Mouse (Mus musculus): ENCODE results near the gene Mcmbp. TPM values are rescaled to one million over a fixed set of nuclear protein-coding genes. Genes with fewer than 3 reads are reported as not detected.
A peak's percentile ranks its signal among the peaks of the same experiment; 100 is the strongest.
"Not testable (repeated sequence)": the region's sequence is repeated elsewhere in the genome, so short reads cannot be mapped to it uniquely, and the experiment has no call there.

Gene Mcmbp
- polyA plus RNA-seq, 1 experiment from 2014 or later = 43.9 TPM

GRCm38 (mm10) chr7:128728738-128729137 is 11.6 kb downstream of the Mcmbp start:
- H3K9me3 ChIP-seq (replicated peaks; ENCODE audit: control insufficient read depth, low read length, poor library complexity, severe bottlenecking) = no peaks in the 10 kb centered on the region
- 90% methylated on average over 10 of the region's 10 CpGs for WGBS
- H3K4me1 ChIP-seq (ENCODE audit: control insufficient read depth, insufficient read depth, low read length) = peaks cover 8% of the 10 kb centered on the region
- no peak overlapping the region for H3K4me3 ChIP-seq (ENCODE audit: low read depth, low read length)
- no peaks in the 10 kb centered on the region for H3K27me3 ChIP-seq (ENCODE audit: control insufficient read depth, insufficient read depth, low read depth, low read length)
- H3K9ac ChIP-seq (ENCODE audit: low read depth, low read length) = no peak overlapping the region
- H3K36me3 ChIP-seq (ENCODE audit: control insufficient read depth, insufficient read depth, low read length) = no peaks in the 10 kb centered on the region
- no peak overlapping the region for H3K27ac ChIP-seq (ENCODE audit: low read length)
- ATAC-seq = no peak
- H3K4me2 ChIP-seq (ENCODE audit: low read length) = no peak overlapping the region

GRCm38 (mm10) chr7:128727701-128728100 is 12.6 kb downstream of the Mcmbp start:
- peaks cover 8% of the 10 kb centered on the region for H3K4me1 ChIP-seq (ENCODE audit: control insufficient read depth, insufficient read depth, low read length)
- 24% methylated on average over 5 of the region's 5 CpGs for WGBS
- no peak overlapping the region for H3K27ac ChIP-seq (ENCODE audit: low read length)
- no peak overlapping the region for H3K4me2 ChIP-seq (ENCODE audit: low read length)
- no peaks in the 10 kb centered on the region for H3K9me3 ChIP-seq (replicated peaks; ENCODE audit: control insufficient read depth, low read length, poor library complexity, severe bottlenecking)
- no peaks in the 10 kb centered on the region for H3K27me3 ChIP-seq (ENCODE audit: control insufficient read depth, insufficient read depth, low read depth, low read length)
- 0 out of 2 replicates have a peak, but pooled peaks cover 4% of the 10 kb centered on the region for H3K36me3 ChIP-seq (ENCODE audit: control insufficient read depth, insufficient read depth, low read length)
- no peak for ATAC-seq
- H3K4me3 ChIP-seq (ENCODE audit: low read depth, low read length) = no peak overlapping the region
- no peak overlapping the region for H3K9ac ChIP-seq (ENCODE audit: low read depth, low read length)

- Histone ChIP-seq H3K4me1 (ENCODE audit: control insufficient read depth, insufficient read depth, low read length) (peaks cover 8% of the 10 kb centered on the region), H3K4me2 (ENCODE audit: low read length) (no peak overlapping the region), H3K9ac (ENCODE audit: low read depth, low read length) (no peak overlapping the region), H3K27ac (ENCODE audit: low read length) (no peak overlapping the region), H3K9me3 (replicated peaks; ENCODE audit: control insufficient read depth, low read length, poor library complexity, severe bottlenecking) (no peaks in the 10 kb centered on the region), H3K4me3 (ENCODE audit: low read depth, low read length) (no peak overlapping the region), H3K27me3 (ENCODE audit: control insufficient read depth, insufficient read depth, low read depth, low read length) (no peaks in the 10 kb centered on the region), H3K36me3 (ENCODE audit: control insufficient read depth, insufficient read depth, low read length) (0 out of 2 replicates have a peak, but pooled peaks cover 4% of the 10 kb centered on the region)
- 36% methylated on average over 10 of the region's 10 CpGs for WGBS
- no peak for ATAC-seq
These were observed 13.3 kb downstream of the Mcmbp start for GRCm38 (mm10) chr7:128726999-128727398.

GRCm38 (mm10) chr7:128725189-128725588 is 15.1 kb downstream of the Mcmbp start:
- peak; percentile 28; the same call in 1 of the 2 replicates for ATAC-seq
- Histone ChIP-seq H3K4me3 (ENCODE audit: low read depth, low read length) (no peak overlapping the region), H3K36me3 (ENCODE audit: control insufficient read depth, insufficient read depth, low read length) (peaks cover 10% of the 10 kb centered on the region; the same call in 1 of the 2 replicates), H3K27ac (ENCODE audit: low read length) (no peak overlapping the region), H3K27me3 (ENCODE audit: control insufficient read depth, insufficient read depth, low read depth, low read length) (no peaks in the 10 kb centered on the region), H3K4me2 (ENCODE audit: low read length) (no peak overlapping the region), H3K4me1 (ENCODE audit: control insufficient read depth, insufficient read depth, low read length) (peaks cover 8% of the 10 kb centered on the region), H3K9ac (ENCODE audit: low read depth, low read length) (no peak overlapping the region), H3K9me3 (replicated peaks; ENCODE audit: control insufficient read depth, low read length, poor library complexity, severe bottlenecking) (no peaks in the 10 kb centered on the region)
- WGBS = 80% methylated on average over 9 of the region's 9 CpGs

- 32% methylated on average over 4 of the region's 4 CpGs for WGBS
- Histone ChIP-seq H3K4me1 (ENCODE audit: control insufficient read depth, insufficient read depth, low read length) (peaks cover 8% of the 10 kb centered on the region), H3K9me3 (replicated peaks; ENCODE audit: control insufficient read depth, low read length, poor library complexity, severe bottlenecking) (no peaks in the 10 kb centered on the region), H3K36me3 (ENCODE audit: control insufficient read depth, insufficient read depth, low read length) (peaks cover 10% of the 10 kb centered on the region; the same call in 1 of the 2 replicates), H3K27me3 (ENCODE audit: control insufficient read depth, insufficient read depth, low read depth, low read length) (no peaks in the 10 kb centered on the region), H3K27ac (ENCODE audit: low read length) (no peak overlapping the region), H3K4me3 (ENCODE audit: low read depth, low read length) (no peak overlapping the region), H3K9ac (ENCODE audit: low read depth, low read length) (no peak overlapping the region), H3K4me2 (ENCODE audit: low read length) (no peak overlapping the region)
- ATAC-seq = peak; percentile 91
These were observed 15.5 kb downstream of the Mcmbp start for GRCm38 (mm10) chr7:128724761-128725160.

GRCm38 (mm10) chr7:128717991-128718390 is 22.3 kb downstream of the Mcmbp start:
- Histone ChIP-seq H3K9ac (ENCODE audit: low read depth, low read length) (no peak overlapping the region), H3K27me3 (ENCODE audit: control insufficient read depth, insufficient read depth, low read depth, low read length) (no peaks in the 10 kb centered on the region), H3K4me3 (ENCODE audit: low read depth, low read length) (no peak overlapping the region), H3K4me2 (ENCODE audit: low read length) (no peak overlapping the region), H3K9me3 (replicated peaks; ENCODE audit: control insufficient read depth, low read length, poor library complexity, severe bottlenecking) (no peaks in the 10 kb centered on the region), H3K27ac (ENCODE audit: low read length) (no peak overlapping the region), H3K4me1 (ENCODE audit: control insufficient read depth, insufficient read depth, low read length) (no peaks in the 10 kb centered on the region), H3K36me3 (ENCODE audit: control insufficient read depth, insufficient read depth, low read length) (peaks cover 37% of the 10 kb centered on the region)
- WGBS = 66% methylated on average over 4 of the region's 4 CpGs
- no peak for ATAC-seq

- H3K27me3 ChIP-seq (ENCODE audit: control insufficient read depth, insufficient read depth, low read depth, low read length) = no peaks in the 10 kb centered on the region
- peaks cover 47% of the 10 kb centered on the region for H3K36me3 ChIP-seq (ENCODE audit: control insufficient read depth, insufficient read depth, low read length)
- no peaks in the 10 kb centered on the region for H3K4me1 ChIP-seq (ENCODE audit: control insufficient read depth, insufficient read depth, low read length)
- WGBS = 22% methylated on average over 4 of the region's 4 CpGs
- H3K4me3 ChIP-seq (ENCODE audit: low read depth, low read length) = no peak overlapping the region
- no peak overlapping the region for H3K27ac ChIP-seq (ENCODE audit: low read length)
- ATAC-seq = peak; percentile 66
- H3K9ac ChIP-seq (ENCODE audit: low read depth, low read length) = no peak overlapping the region
- H3K4me2 ChIP-seq (ENCODE audit: low read length) = no peak overlapping the region
- H3K9me3 ChIP-seq (replicated peaks; ENCODE audit: control insufficient read depth, low read length, poor library complexity, severe bottlenecking) = no peaks in the 10 kb centered on the region
These were observed 34.6 kb downstream of the Mcmbp start for GRCm38 (mm10) chr7:128705735-128706134.

- 92% methylated on average over 6 of the region's 6 CpGs for WGBS
- peaks cover 44% of the 10 kb centered on the region for H3K36me3 ChIP-seq (ENCODE audit: control insufficient read depth, insufficient read depth, low read length)
- not testable (repeated sequence) for H3K9ac ChIP-seq (ENCODE audit: low read depth, low read length); H3K4me3 ChIP-seq (ENCODE audit: low read depth, low read length); H3K4me1 ChIP-seq (ENCODE audit: control insufficient read depth, insufficient read depth, low read length); ATAC-seq; H3K9me3 ChIP-seq (replicated peaks; ENCODE audit: control insufficient read depth, low read length, poor library complexity, severe bottlenecking); H3K27me3 ChIP-seq (ENCODE audit: control insufficient read depth, insufficient read depth, low read depth, low read length); H3K4me2 ChIP-seq (ENCODE audit: low read length); H3K27ac ChIP-seq (ENCODE audit: low read length)
These were observed 40.3 kb downstream of the Mcmbp start for GRCm38 (mm10) chr7:128699959-128700358.

- Histone ChIP-seq H3K4me2 (ENCODE audit: low read length) (no peak overlapping the region), H3K9ac (ENCODE audit: low read depth, low read length) (no peak overlapping the region), H3K36me3 (ENCODE audit: control insufficient read depth, insufficient read depth, low read length) (peaks cover 31% of the 10 kb centered on the region), H3K9me3 (replicated peaks; ENCODE audit: control insufficient read depth, low read length, poor library complexity, severe bottlenecking) (no peaks in the 10 kb centered on the region), H3K4me3 (ENCODE audit: low read depth, low read length) (no peak overlapping the region), H3K27ac (ENCODE audit: low read length) (no peak overlapping the region), H3K27me3 (ENCODE audit: control insufficient read depth, insufficient read depth, low read depth, low read length) (no peaks in the 10 kb centered on the region), H3K4me1 (ENCODE audit: control insufficient read depth, insufficient read depth, low read length) (peaks cover 13% of the 10 kb centered on the region)
- ATAC-seq = no peak
- WGBS = 89% methylated on average over 10 of the region's 10 CpGs
These were observed 45.4 kb downstream of the Mcmbp start for GRCm38 (mm10) chr7:128694848-128695247.

All from midbrain, embryonic 16.5 days (tissue).